Comparison of ENCODE assay signal across 20 mouse cellular contexts in the genomic region with DNA sequence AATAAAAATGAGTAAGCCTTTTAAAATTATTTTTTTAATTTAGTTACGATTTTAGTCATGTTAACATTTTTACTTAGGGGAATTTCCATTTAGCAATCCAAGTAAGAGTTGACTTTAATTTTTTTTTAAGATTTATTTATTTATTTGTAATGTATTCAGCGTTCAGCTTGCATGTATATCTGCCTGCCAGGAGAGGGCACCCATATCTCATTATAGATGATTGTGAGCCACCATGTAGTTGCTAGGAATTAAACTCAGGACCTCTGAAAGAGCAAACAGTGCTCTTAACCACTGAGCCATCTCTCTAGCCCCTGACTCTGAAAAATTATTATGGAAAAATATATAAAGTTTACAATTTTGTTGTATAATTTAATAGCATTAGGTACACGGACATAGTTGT. TPM values are rescaled to one million over a fixed set of nuclear protein-coding genes. Genes with fewer than 3 reads are reported as not detected.
DNase-seq lines count a peak whose midpoint lies in the region; ATAC-seq and TF ChIP-seq lines count a peak whose summit lies in the region.
"Had no signal": no experiment of that assay in that cellular context is flagged by ENCODE, and none has a peak within 500 bp of the region (broad histone marks: within the 10 kb centered on the region; RNA-seq: fewer than 3 reads in every experiment).

No protein-coding gene starts in this region.

- H3K4me1 ChIP-seq in hindbrain, postnatal 0 days (ENCODE audit: insufficient read depth, low read length) = no peaks in the 10 kb centered on the region
- no peaks in the 10 kb centered on the region for H3K4me1 ChIP-seq in hindbrain, embryonic 11.5 days (replicated peaks; ENCODE audit: control insufficient read depth, insufficient read depth, low read length)
- peaks cover 4% of the 10 kb centered on the region for H3K4me1 ChIP-seq in liver, postnatal 0 days (ENCODE audit: insufficient read depth)
- H3K4me1 ChIP-seq: hindbrain, embryonic 13.5 days; intestine, embryonic 15.5 days; midbrain, embryonic 10.5 days had no signal

- no peaks in the 10 kb centered on the region for H3K27me3 ChIP-seq in hindbrain, postnatal 0 days (ENCODE audit: insufficient read depth, low read length)
- H3K27me3 ChIP-seq in hindbrain, embryonic 11.5 days (ENCODE audit: control insufficient read depth, insufficient read depth, low read length) = no peaks in the 10 kb centered on the region
- H3K27me3 ChIP-seq in liver, postnatal 0 days (ENCODE audit: insufficient read depth, low read length) = no peaks in the 10 kb centered on the region
- H3K27me3 ChIP-seq: hindbrain, embryonic 13.5 days; intestine, embryonic 15.5 days had no signal

- H3K36me3 ChIP-seq in hindbrain, postnatal 0 days (ENCODE audit: insufficient read depth, low read length) = peaks cover 14% of the 10 kb centered on the region
- H3K36me3 ChIP-seq in hindbrain, embryonic 11.5 days (ENCODE audit: control insufficient read depth, insufficient read depth, low read length) = peaks cover 6% of the 10 kb centered on the region
- H3K36me3 ChIP-seq in liver, postnatal 0 days (replicated peaks; ENCODE audit: insufficient read depth, low read length) = peaks cover 55% of the 10 kb centered on the region

- no peak overlapping the region for H3K27ac ChIP-seq in hindbrain, postnatal 0 days
- H3K27ac ChIP-seq in hindbrain, embryonic 11.5 days (ENCODE audit: low read depth, low read length) = no peak overlapping the region
- H3K27ac ChIP-seq in liver, postnatal 0 days (ENCODE audit: low read depth) = no peak overlapping the region
- H3K27ac ChIP-seq: hindbrain, embryonic 13.5 days; intestine, embryonic 15.5 days; midbrain, embryonic 10.5 days had no signal

- no peak overlapping the region for H3K4me3 ChIP-seq in hindbrain, postnatal 0 days (ENCODE audit: low read length)
- no peak overlapping the region for H3K4me3 ChIP-seq in hindbrain, embryonic 11.5 days (ENCODE audit: low read depth, low read length)
- H3K4me3 ChIP-seq in liver, postnatal 0 days (ENCODE audit: low read depth, low read length) = no peak overlapping the region
- H3K4me3 ChIP-seq: hindbrain, embryonic 13.5 days; intestine, embryonic 15.5 days; midbrain, embryonic 10.5 days had no signal

- H3K9ac ChIP-seq in hindbrain, postnatal 0 days (replicated peaks; ENCODE audit: low read length) = no peak overlapping the region
- no peak overlapping the region for H3K9ac ChIP-seq in hindbrain, embryonic 11.5 days (ENCODE audit: low read depth, low read length)
- H3K9ac ChIP-seq in liver, postnatal 0 days (replicated peaks) = no peak overlapping the region
- H3K9ac ChIP-seq: hindbrain, embryonic 13.5 days; intestine, embryonic 15.5 days had no signal

- no peak for ATAC-seq in hindbrain, postnatal 0 days
- no peak for ATAC-seq in hindbrain, embryonic 11.5 days (ENCODE audit: low FRiP score)
- ATAC-seq in liver, postnatal 0 days = no peak
- no peak for ATAC-seq in inflammation-experienced regulatory T-cells, adult 6 months
- ATAC-seq: forebrain, embryonic 14.5 days; intestine, embryonic 15.5 days had no signal

- no peak for TF ChIP-seq EP300 in liver, postnatal 0 days (IDR thresholded peaks at IDR 0.05; ENCODE audit: low read depth)

- no peak overlapping the region for H3K4me2 ChIP-seq in hindbrain, postnatal 0 days (ENCODE audit: low read depth, low read length)
- H3K4me2 ChIP-seq in hindbrain, embryonic 11.5 days (replicated peaks; ENCODE audit: low read depth, low read length) = no peak overlapping the region
- H3K4me2 ChIP-seq in liver, postnatal 0 days (ENCODE audit: low read depth, low read length) = no peak overlapping the region
- H3K4me2 ChIP-seq: hindbrain, embryonic 13.5 days; intestine, embryonic 15.5 days; liver, embryonic 11.5 days had no signal

- H3K9me3 ChIP-seq in hindbrain, postnatal 0 days (ENCODE audit: low read length) = no peaks in the 10 kb centered on the region
- no peaks in the 10 kb centered on the region for H3K9me3 ChIP-seq in hindbrain, embryonic 11.5 days (ENCODE audit: control insufficient read depth, low read length)
- H3K9me3 ChIP-seq in liver, postnatal 0 days (ENCODE audit: low read length) = no peaks in the 10 kb centered on the region
- H3K9me3 ChIP-seq: hindbrain, embryonic 13.5 days; intestine, embryonic 15.5 days had no signal

- TF ChIP-seq CTCF in hindbrain, postnatal 0 days (IDR thresholded peaks at IDR 0.05; ENCODE audit: low read depth) = peak; percentile 31
- peak; percentile 32; the same call in 1 of the 2 replicates for TF ChIP-seq CTCF in liver, postnatal 0 days (IDR thresholded peaks at IDR 0.05; ENCODE audit: low read depth)

- no peak for DNase-seq in hindbrain, postnatal 0 days (ENCODE audit: low spot score)
- no peak for DNase-seq in hindbrain, embryonic 11.5 days (ENCODE audit: low spot score)
- no peak for DNase-seq in liver, postnatal 0 days
- DNase-seq in liver (no peak), A20 (ENCODE audit: low read depth, low spot score) (peak; percentile 37)
- peak; percentile 59 for DNase-seq in induced T-regulatory cell, adult 2 months (ENCODE audit: low read depth)
- DNase-seq: adrenal gland, postnatal 10 days; cerebellum, adult 2 months; gastrocnemius, postnatal 10 days; heart, adult 18-20 months; kidney, postnatal 4 days; thymus, adult 2 months had no signal

- 92% methylated on average over 3 of the region's 3 CpGs for WGBS in hindbrain, postnatal 0 days
- 92% methylated on average over 3 of the region's 3 CpGs for WGBS in hindbrain, embryonic 11.5 days
- WGBS in liver, postnatal 0 days (ENCODE audit: insufficient replicate concordance) = 87% methylated on average over 3 of the region's 3 CpGs

RNA-seq across cellular contexts. Expression of a gene that starts 22.5 kb away (rescaled TPM):
- 13.0 and 13.3 TPM in 2 replicates for total RNA-seq in hindbrain, postnatal 0 days (2014; rRNA removed)
- 17.1 and 18.1 TPM in 2 replicates for polyA plus RNA-seq in hindbrain, postnatal 0 days (2015; fragmentation: Nextera tagmentation; extraction: Ambion mirVana)
- 18.9 and 20.4 TPM in 2 replicates for polyA plus RNA-seq in hindbrain, embryonic 11.5 days (2014; fragmentation: Nextera tagmentation; extraction: Ambion mirVana)
- 12.2 and 12.6 TPM in 2 replicates for polyA plus RNA-seq in liver, postnatal 0 days (2015; fragmentation: Nextera tagmentation; extraction: Ambion mirVana)
- 10 to 100 TPM; 15.2 to 19.6 (median 18.4) TPM for polyA plus RNA-seq in inflammation-experienced regulatory T-cells, adult 6 months (2017; shearing (Covaris generic))

RNA-seq across cellular contexts. Expression of a gene that starts 24.3 kb away (rescaled TPM):
- total RNA-seq in hindbrain, postnatal 0 days (2014; rRNA removed) = 257 and 258 TPM in 2 replicates
- polyA plus RNA-seq in hindbrain, postnatal 0 days (2015; fragmentation: Nextera tagmentation; extraction: Ambion mirVana) = 79.6 and 83.6 TPM in 2 replicates
- polyA plus RNA-seq in hindbrain, embryonic 11.5 days (2014; fragmentation: Nextera tagmentation; extraction: Ambion mirVana) = 27.4 and 35.5 TPM in 2 replicates
- 18.4 and 19.8 TPM in 2 replicates for polyA plus RNA-seq in liver, postnatal 0 days (2015; fragmentation: Nextera tagmentation; extraction: Ambion mirVana)
- 10 to 100 TPM; 20.8 to 95.9 (median 58.2) TPM for polyA plus RNA-seq in inflammation-experienced regulatory T-cells, adult 6 months (2017; shearing (Covaris generic))

RNA-seq across cellular contexts. Expression of a gene that starts 26.4 kb away (rescaled TPM):
- total RNA-seq in hindbrain, postnatal 0 days (2014; rRNA removed) = 4.8 and 6.1 TPM in 2 replicates
- polyA plus RNA-seq in hindbrain, postnatal 0 days (2015; fragmentation: Nextera tagmentation; extraction: Ambion mirVana) = 1.8 and 2.1 TPM in 2 replicates
- polyA plus RNA-seq in hindbrain, embryonic 11.5 days (2014; fragmentation: Nextera tagmentation; extraction: Ambion mirVana) = 1.6 and 1.8 TPM in 2 replicates
- 0.59 and 0.86 TPM in 2 replicates for polyA plus RNA-seq in liver, postnatal 0 days (2015; fragmentation: Nextera tagmentation; extraction: Ambion mirVana)
- polyA plus RNA-seq in inflammation-experienced regulatory T-cells, adult 6 months (2017; shearing (Covaris generic)) = 1 to 10 TPM in 2 of 3 experiments, under 1 TPM in 1; 0.69 to 3.9 (median 1.9) TPM

RNA-seq across cellular contexts. Expression of a gene that starts 30.4 kb away (rescaled TPM):
- 3.3 TPM in 1 of 2 replicates, not detected in the other for total RNA-seq in hindbrain, postnatal 0 days (2014; rRNA removed)
- polyA plus RNA-seq in hindbrain, postnatal 0 days (2015; fragmentation: Nextera tagmentation; extraction: Ambion mirVana) = 0.81 TPM in 1 of 2 replicates, not detected in the other
- polyA plus RNA-seq in hindbrain, embryonic 11.5 days (2014; fragmentation: Nextera tagmentation; extraction: Ambion mirVana) = 0.10 and 0.14 TPM in 2 replicates
- 0.07 TPM in 1 of 2 replicates, not detected in the other for polyA plus RNA-seq in liver, postnatal 0 days (2015; fragmentation: Nextera tagmentation; extraction: Ambion mirVana)
- polyA plus RNA-seq in inflammation-experienced regulatory T-cells, adult 6 months (2017; shearing (Covaris generic)) = not detected
- total RNA-seq: gastrocnemius, postnatal 10 days had no signal
- polyA plus RNA-seq: embryonic facial prominence, embryonic 14.5 days had no signal

RNA-seq across cellular contexts. Expression of a gene that starts 34.3 kb away (rescaled TPM):
- 1.2 and 1.5 TPM in 2 replicates for total RNA-seq in hindbrain, postnatal 0 days (2014; rRNA removed)
- polyA plus RNA-seq in hindbrain, postnatal 0 days (2015; fragmentation: Nextera tagmentation; extraction: Ambion mirVana) = 0.45 and 0.91 TPM in 2 replicates
- 2.9 and 3.3 TPM in 2 replicates for polyA plus RNA-seq in hindbrain, embryonic 11.5 days (2014; fragmentation: Nextera tagmentation; extraction: Ambion mirVana)
- polyA plus RNA-seq in liver, postnatal 0 days (2015; fragmentation: Nextera tagmentation; extraction: Ambion mirVana) = 0.75 and 1.1 TPM in 2 replicates
- polyA plus RNA-seq in inflammation-experienced regulatory T-cells, adult 6 months (2017; shearing (Covaris generic)) = under 1 TPM in 1 of 3 experiments, not detected in 2; 0.73 TPM
- total RNA-seq: neutrophil, adult 5-6 weeks had no signal

Comparison
In these comparisons a context has a peak if more than half of its experiments do, and no peak if none do; other contexts are left out.
1. DNase-seq: peak in A20 (single experiment) and induced T-regulatory cell, adult 2 months (single experiment); none in hindbrain, postnatal 0 days (single experiment), hindbrain, embryonic 11.5 days (single experiment), liver, postnatal 0 days (single experiment) and liver (single experiment).